Mouse (Mus musculus) spleen, postnatal 36 days (tissue): Measurements from ENCODE around the gene Apopt1.

Experiments used
- DNase-seq, 2 experiments: peaks; one replicate each; pipeline ENCODE4 v3.0.0; 2022; ENCODE audit warnings: low spot score in 2 of 2, mixed read lengths in 1 of 2

Gene Apopt1

DNA sequence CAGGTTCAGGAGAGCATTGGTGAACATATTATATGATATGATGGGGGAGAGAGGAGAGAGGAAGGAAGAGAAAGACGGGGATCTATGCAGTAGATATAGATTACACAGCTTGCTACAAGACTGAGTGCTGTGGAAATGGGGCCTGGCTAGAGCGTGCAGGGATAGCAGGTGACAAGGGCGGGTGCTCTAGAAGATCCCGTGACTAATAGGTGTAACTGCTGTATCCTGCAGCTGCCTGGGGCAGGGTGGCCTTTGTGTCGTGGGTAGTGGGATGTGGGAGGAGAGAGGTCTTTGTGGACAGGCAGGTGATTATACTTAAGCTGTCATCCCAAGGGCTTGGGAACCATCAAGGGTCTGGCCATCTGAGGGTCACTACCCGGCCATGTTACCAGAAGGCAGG is 32.2 kb downstream of the Apopt1 start:
- no peak for DNase-seq

DNA sequence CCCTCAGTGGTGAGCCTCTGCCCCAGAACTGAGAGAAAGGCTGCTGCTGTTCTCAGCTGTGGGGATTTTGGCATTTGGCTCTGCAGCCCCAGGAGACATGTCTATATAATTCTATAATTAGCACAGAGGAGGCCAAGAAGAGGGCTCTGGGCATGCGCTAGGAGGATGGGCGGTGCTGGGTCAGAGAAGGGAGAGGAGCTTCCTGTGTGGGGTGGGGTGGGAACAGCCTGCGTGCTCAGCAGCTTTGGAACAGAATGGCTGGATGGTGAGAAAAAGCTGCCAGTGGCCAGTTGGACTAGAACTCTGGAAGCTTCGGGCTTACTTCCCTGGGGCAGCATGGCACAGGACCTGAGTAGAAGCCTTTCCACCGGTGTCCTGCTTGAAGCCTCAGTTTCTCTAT is 33.0 kb downstream of the Apopt1 start:
- peak; percentile 82 for DNase-seq

DNA sequence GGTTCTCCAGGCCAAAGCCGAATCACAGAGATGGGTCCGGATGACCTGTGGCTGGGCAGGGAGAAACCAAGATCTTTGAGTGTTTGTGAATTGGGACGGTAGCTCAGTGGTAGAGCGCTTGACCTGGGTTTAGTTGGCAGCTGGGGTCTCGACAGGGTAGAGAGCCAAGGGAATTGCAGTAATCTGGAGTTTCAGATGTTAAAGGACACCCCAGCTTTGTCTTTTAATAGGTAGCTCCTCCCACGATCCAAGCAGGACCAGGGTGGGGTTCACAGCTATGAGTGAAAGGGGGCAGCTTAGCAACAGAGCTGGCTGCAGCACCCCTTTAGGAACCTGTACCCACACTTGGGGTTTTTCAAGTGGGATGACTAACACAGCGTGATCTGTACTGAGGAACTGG is 34.4 kb downstream of the Apopt1 start:
- DNase-seq: no peak

DNA sequence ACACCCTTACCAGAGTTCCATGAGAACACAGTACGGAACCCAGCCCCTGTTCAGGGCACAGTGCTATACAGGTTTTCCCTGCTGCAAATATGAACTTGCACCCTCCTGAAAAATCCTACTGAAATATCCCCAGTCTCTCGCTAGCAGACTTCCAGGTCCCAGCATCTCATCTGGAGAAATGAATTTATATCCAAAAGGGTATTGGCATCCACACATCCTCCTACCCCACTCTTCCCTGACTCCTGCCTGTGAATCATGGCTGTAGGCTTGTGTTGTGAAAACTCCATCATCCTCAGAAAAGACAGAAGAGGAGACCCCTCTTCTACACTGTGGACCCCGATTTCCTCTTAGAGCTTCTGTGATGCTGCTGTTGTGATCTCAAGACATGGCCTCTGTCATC is 37.7 kb downstream of the Apopt1 start:
- no peak for DNase-seq

DNA sequence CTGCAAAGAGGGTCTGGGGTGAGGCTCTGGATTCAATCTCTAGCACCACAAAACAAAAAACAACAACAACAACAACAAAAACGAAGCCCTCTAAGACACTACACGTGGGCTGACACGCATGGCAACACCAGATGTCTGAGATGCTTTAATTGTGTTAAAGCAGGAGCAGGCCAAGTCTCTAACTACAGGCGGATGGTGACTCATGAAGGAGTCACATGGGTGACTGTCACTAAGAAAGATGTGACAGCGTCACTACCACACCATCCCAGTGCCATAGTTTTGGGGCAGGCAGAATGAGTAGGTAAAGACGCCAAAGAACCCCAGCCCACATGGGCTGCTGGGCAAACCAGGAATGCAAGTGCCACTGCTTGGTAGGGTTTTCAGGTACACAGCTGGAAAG is 39.4 kb downstream of the Apopt1 start:
- no peak for DNase-seq

DNA sequence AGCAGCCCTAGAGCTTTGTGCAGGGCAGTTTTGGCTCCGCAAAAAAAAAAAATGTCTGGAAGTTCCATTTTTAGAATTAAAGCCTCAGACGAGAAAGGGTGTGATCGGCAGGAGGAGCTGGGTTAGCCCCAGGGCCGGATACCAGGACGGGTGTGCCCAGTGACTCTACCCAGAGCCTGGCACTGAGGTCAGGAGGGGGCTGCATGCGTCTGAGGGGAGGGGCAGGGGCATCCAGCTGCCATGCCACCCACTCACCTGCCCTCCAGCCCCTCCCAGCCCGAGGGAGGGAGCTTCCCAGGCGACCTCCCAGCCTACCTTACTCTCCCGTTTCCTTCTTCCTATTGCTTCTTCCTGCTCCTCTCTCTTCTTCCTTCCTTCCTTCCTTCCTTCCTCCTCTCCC is 40.3 kb downstream of the Apopt1 start:
- DNase-seq: no peak

DNA sequence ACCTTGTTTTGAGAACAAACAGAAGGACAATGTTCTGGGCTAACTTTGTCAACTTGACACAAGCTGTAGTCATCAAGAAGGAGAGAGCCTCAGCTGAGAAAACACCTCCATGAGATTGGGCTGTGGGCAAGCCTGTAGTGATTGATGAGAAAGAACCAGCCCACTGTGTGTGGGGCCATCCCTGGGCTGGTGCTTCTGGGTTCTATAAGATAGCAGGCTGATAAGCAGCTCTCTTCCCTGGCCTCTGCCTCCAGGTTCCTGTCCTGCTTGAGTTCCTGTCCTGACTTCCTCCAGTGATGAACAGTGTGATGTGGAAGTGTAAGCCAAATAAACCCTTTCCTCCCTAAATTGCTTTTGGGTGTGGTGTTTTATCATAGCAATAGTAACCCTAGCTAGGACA is 41.6 kb downstream of the Apopt1 start:
- DNase-seq: no peak

DNA sequence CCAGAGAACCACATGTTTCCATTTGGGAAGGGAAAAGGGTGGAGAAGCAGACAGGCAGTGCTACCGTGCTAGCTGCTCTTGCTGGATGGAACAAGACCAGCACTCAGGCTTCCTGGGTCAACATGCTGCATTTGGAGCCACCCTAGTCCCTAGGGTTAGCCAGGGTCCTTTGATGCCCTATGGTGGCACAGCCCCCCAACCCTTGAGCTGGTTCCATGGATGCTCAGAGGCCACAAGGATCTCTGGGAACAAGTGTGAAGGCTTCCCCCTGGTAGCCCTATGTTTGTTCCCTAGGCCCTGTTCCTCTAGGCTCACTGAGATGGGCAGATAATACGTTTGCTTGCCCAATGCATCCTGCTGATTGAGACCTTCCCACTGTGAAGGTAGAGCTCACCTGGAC is 42.2 kb downstream of the Apopt1 start:
- no peak for DNase-seq

DNA sequence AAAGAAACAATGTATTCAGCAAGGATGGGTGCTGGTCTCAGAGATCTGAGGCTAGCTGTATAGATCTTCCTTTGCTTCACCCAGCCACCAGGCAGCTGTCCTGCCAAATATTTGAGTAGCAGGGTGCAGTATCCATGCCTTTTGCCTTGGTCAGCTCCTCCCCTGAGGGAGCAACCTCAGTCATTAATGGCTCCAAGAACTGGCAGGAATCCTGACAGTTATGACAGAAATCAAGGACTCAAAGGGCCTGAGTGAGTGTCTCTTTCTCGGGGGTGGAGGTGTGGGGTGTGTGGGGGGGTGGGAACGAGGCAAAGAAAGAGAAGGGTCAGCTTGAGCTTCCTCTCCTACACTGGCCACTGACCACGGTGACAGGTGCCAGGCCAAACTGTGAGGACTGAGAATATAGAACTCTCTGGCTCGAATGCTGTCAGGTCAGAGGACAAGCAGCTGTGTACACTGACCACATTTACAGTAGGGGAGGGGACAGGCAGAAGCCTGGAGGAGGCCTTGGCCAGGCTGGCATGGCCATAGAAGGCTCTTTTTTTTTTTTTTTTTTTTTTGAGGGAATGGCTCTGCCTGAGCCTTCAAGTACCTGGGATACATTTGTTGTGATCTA is 43.1 kb downstream of the Apopt1 start:
- no peak for DNase-seq

DNA sequence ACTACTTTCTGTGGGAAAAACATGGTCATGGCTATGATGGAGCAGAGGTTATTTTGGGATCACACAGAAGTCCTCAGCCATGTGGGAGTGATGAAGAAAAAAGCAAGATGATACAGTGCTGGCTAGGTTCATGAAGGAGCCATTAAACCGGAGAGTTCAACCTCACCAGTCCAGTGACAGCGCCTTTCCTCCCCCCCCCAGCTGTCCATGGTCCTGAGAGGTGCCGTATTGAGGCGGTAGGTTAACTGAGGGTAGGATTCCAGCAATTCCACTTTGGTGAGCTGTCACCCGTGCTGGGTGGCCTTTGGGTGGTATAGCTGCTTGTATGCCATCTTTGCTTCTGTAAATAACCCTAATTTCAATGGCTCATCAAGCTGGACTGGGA is 43.6 kb downstream of the Apopt1 start:
- no peak for DNase-seq

DNA sequence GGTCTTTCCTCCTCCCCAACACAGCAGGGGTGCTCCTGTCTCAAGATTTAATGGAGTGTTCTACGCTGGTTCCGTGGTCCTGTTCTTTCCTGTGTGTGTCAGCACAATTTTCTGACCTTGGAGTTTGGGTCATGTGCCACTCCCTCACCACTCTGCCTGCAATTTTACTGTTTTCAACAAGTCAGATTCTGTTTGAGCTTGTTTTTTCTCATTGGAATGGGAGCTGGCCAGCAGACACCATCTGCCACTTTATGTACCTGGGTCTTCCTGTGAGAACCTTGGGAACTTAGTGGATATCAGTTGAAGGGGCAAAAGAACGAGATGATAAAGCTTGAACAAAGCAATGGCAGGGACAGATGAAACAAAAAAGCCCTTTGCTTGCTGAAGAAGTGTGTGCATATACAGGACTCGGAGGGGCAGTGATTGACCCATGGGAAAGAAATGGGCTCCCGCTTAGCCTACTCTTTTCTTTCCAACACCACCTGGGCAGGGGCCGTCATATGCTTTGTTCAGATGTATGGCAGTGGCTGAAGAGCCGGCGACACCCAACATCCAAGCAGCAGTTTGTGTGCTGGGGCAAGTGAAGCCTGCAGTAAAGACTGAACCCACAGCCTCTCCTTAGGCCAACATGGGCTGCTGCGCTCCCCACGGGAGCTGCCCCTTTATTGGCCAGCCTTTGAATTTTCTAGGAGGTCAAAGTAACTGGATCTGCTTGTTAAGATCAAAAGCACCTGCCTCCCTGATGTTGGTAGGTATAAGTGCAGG is 44.7 kb downstream of the Apopt1 start:
- no peak for DNase-seq

DNA sequence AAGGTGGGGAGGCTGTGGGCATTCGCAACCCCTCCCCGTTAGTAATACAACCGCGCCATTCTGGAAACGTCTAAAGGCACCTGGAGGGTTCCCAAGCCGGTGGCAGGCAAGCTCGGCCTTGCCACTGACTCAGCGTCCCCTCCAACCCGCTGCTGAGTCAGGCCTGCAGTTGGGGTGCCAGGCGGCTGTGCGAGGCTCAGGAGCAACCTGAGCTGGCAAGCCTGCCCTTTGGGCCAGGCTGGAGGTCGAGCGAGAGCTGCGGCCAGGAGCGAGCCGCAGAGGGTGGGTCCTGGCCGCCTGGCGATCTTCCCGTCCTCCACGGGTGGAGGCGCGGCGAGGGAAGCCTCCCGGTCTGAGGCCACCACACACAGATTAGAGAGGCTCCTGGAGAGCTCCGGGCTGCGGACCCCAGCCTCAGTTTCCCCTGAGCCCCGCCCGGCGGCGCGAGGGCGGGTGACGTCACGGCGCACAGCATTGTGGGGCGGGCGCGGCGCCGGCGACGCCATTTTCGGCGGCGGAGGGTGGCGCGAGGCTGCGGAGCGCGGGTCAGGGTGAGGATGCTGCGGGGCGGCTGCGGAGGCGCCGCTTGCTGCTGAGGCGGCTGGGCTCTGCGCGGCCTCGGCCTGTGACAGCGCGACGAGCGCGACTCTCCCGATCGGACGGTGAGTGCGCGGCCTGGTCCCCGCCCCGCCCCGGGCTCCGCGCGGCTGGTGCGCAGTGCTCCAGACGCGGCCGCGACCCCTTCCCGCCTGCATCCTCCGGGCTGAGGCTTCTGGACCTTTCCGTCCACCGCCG is 45.5 kb downstream of the Apopt1 start, which contains the start of gene Klc1:
TSS of gene Klc1 (plus strand) at position 469 of the 795 bp plus-strand sequence.
- DNase-seq: peak; percentile 68

DNA sequence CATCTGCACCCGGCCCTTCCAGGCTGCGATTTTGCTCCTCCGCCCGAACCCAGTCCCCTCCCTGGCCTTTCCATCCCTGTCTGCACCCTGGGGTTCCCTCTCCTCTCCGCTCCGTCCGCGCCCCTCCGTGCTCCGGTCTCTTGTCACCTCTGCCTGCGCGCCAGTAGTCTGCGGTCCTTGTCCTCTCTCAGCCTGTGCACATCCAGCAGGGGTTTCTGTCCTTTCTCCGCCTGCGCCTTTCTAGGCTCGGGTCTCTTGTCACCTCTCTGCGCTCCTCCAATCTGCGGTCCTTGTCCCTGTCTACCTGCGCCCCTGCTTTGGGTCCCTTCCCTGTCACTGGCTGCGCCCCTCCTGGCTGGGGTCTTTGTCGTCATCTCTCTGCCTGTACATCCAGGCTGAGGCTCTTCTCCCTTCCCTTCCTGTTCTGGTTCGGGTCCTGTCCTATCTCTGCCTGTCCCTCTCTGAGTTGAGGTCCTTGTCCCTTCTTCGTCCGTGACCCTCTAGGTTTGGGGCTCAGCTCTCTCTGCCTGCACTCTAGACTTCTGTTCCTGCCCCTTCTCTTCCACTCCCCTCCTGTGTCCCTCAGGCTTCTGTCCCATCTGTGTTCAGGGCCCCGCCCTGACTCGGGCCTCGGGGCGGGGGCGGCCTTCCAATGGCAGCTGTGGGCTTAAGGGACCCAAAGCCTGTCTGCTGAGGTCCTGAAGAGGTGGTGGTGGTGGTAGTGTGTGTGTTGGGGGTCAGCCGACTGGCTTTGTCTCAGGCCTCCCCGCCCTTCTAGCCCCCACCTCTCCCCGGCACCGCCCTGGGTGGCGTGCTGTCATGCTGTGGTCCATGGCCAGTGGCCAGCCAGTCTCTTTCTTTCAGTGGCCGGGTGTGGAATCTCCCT is 46.4 kb downstream of the Apopt1 start:
- DNase-seq: no peak

DNA sequence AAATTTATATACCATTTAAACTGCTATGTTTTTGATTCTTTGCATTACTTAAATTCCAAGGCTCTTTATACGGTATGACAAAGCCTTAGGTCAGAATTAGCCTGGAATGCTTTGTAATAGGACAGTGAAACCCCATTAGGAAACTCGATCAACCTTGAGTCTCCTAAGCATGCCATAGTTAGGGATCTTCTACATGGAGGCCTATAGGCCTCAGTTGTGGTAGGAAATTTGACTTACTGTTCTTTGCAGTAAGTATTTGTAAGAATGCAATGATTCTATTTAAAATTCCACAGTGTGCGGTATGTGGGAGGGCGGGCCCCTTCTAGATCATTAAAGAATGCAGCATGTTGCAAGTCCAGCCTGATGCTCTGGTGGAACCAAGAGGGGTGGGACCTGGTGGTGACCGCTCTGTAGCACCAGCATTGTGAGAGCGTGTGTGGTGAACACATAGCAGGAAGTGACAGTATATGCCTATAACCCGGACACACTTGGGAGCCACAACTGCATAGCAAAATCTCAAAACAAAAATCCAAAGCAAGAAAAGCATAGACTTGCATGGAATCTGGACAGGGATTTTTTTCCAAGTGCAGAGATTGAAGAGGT is 47.3 kb downstream of the Apopt1 start:
- no peak for DNase-seq

DNA sequence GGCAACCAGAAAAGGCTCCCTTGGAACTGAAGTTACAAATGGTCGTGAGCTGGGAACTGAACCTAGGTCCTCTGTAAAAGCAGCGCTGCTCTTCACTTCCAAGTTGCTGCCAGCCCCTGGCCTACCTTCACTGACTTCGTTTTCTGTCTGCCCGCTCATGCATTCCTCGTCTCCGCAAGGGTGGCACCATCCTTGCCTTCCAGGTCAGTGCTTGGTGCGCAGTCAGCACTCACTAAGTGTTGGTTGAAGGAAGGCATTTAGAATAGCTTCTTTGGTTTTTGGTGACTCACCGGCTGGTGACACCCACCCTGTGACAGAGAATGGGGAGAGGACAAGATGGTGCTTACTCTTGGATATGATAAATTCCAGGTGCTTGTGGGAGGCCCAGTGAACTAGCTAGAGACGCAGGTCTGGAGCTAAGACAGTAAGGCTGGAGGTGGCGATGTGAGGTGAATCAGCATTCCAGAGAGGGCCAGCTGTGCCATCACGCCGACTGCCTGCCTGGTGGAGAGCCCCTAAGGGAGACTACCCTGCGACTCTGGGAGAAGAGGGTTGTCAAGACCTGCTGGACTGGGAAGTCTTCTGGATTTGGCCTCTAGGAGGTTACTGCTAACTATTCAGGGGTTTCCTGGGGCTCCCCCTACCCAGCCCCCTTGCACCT is 49.7 kb downstream of the Apopt1 start:
- DNase-seq: no peak

DNA sequence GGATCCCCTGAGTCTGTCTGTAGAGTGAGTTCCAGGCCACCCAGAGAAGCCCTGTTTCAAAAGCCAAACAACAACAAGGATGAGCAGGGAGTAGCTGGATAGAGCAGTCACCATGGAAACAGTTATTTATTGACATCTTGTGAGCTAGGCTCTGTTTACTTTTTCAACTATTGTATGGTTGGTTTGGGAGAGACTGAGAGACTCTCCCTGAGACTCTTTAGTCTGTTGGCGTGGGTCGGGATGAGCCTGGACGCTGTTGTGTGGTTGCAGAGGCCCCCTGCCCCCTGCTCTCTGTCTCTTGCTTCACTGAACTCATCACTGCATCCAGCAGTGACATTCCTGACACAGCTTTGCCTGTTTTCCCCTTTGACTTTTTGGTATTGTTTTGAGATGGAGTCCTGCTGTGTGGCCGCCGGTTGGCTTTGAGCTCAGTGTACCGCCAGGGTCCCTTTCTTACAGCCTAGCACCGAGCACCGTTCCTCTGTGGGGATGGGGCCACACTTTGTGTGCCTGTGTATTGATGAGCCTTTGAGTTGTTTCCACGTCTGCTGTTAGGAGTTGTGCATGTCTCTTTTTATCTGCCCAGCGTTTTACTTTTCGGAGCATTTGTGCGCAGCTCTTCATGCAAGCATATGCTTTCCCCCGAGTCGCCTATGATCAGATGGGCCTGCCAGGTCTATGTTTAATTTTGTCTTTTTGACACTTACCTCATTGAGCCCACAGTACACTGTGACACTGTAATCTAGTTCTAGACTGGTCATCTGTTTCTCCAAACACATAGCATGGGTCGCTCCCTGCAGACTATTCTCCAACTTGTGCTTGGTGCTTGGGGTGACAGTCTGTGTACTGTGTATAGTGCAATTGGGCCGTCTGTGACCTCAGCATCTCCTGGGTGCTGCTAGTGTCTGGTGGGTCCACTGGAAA is 53.5 kb downstream of the Apopt1 start:
- no peak for DNase-seq

DNA sequence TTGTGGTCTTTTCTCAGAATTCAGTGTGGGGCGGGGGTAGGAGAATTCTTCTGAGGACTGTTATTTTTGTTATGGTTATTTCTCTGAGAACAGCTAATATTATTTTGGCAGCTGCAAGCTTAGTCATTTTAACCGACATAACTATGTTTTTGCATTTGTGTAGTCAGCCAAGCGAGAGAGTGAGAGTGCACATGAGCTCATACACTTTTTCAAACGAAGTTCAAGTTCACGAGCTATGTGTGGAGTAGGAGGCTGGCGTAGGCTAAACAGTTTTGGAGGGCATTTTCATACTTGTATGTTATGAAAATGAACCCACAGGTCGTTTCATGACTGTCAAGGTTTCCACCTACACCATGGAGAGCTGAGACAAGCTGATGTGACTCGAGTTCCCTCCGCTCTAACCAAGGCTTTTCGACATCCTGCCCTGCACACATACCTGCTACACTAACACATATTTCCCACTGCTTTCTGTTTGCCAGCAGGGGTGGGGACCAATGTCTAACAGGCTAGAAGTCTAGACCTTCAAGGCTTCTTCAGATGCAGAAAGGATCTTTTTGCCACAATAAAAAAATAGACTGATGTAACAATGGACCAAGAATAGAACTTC is 55.4 kb downstream of the Apopt1 start:
- DNase-seq: no peak

DNA sequence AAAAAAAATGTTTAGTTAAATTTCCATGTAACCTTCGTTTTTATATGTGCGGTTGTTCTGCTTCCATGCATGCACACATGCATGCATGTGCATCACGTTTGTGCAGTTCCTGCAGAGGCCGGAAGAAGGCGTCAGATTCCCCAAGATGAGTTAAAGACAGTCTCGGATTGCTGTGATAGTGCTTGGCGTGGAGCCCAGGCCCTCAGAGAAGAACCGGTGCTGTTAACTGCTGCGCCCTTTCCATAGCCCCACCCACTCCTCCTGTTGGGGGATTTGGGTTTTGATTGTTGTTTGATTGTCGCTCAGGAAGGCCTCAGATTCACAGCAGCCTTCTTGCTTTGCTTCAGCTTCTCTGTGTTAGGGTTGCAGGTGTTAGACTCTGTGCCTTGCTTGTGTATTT is 56.2 kb downstream of the Apopt1 start:
- peak in 1 of 2 experiments; percentile 11 for DNase-seq
